Mouse (Mus musculus) WW6 (cell line): ENCODE results near the gene Slc7a7.
A peak's percentile ranks its signal among the peaks of the same experiment; 100 is the strongest.

Source experiments
- DNase-seq: peaks from one replicate; pipeline ENCODE4 v3.0.0-alpha.2; 2013; ENCODE audit warnings: low read depth, low spot score

Gene Slc7a7

GRCm38 (mm10) chr14:54417623-54418081 is at the start of gene Slc7a7:
Slc7a7 (minus strand) TSS chr14:54417780.
- DNase-seq = no peak

- DNase-seq = peak; percentile 78
These were observed 46.9 kb upstream of the Slc7a7 start for GRCm38 (mm10) chr14:54464293-54465005.

GRCm38 (mm10) chr14:54463959-54464292 is 46.3 kb upstream of the Slc7a7 start, which contains the start of gene Lrp10:
Lrp10 (plus strand) TSS chr14:54464137.
- DNase-seq = peak; percentile 67

GRCm38 (mm10) chr14:54463108-54463958 is 45.8 kb upstream of the Slc7a7 start:
- no peak for DNase-seq

GRCm38 (mm10) chr14:54462146-54462545 is 44.6 kb upstream of the Slc7a7 start:
- DNase-seq = no peak

GRCm38 (mm10) chr14:54457907-54458569 is 40.5 kb upstream of the Slc7a7 start:
- no peak for DNase-seq

- no peak for DNase-seq
These were observed 37.3 kb upstream of the Slc7a7 start for GRCm38 (mm10) chr14:54454669-54455528.

GRCm38 (mm10) chr14:54453566-54453965 is 36.0 kb upstream of the Slc7a7 start:
- DNase-seq = no peak

GRCm38 (mm10) chr14:54445476-54445875 is 27.9 kb upstream of the Slc7a7 start:
- no peak for DNase-seq

- DNase-seq = no peak
These were observed 26.4 kb upstream of the Slc7a7 start for GRCm38 (mm10) chr14:54443712-54444618.

GRCm38 (mm10) chr14:54443196-54443595 is 25.6 kb upstream of the Slc7a7 start:
- no peak for DNase-seq

GRCm38 (mm10) chr14:54442548-54442947 is 25.0 kb upstream of the Slc7a7 start:
- no peak for DNase-seq

- no peak for DNase-seq
These were observed 23.8 kb upstream of the Slc7a7 start for GRCm38 (mm10) chr14:54441365-54441764.

- no peak for DNase-seq
These were observed 23.0 kb upstream of the Slc7a7 start for GRCm38 (mm10) chr14:54440538-54440937.

GRCm38 (mm10) chr14:54439610-54440009 is 22.0 kb upstream of the Slc7a7 start:
- DNase-seq = no peak

GRCm38 (mm10) chr14:54439155-54439554 is 21.6 kb upstream of the Slc7a7 start:
- DNase-seq = no peak

- DNase-seq = no peak
These were observed 17.8 kb upstream of the Slc7a7 start for GRCm38 (mm10) chr14:54435194-54435918.

- DNase-seq = no peak
These were observed 16.5 kb upstream of the Slc7a7 start for GRCm38 (mm10) chr14:54433941-54434531.
